Mouse (Mus musculus): ENCODE data around the gene Ccdc114.
"Not testable (repeated sequence)": the region's sequence is repeated elsewhere in the genome, so short reads cannot be mapped to it uniquely, and the experiment has no call there.

DNA sequence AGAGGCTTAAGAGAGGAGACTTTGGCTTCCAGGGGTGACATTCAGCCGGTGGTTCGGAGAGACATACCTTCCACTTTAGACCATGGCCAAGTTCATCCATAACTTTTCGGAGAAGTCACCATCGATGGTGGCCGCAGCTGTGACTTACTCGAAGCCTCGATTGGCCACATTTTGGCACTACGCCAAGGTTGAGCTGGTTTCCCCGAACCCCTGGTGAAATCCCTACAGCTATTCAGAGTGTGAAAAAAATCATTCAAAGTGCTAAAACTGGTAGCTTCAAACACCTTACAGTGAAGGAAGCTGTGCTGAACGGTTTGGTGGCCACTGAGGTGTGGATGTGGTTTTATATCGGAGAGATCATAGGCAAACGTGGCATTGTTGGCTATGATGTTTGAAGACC lies 9.9 kb downstream of the Ccdc114 start:
- not testable (repeated sequence) for TF ChIP-seq CTCF (IDR thresholded peaks at IDR 0.05; ENCODE audit: low read depth); EP300 (optimal IDR thresholded peaks at IDR 0.05)
